Mouse (Mus musculus) lung, postnatal 4 days (tissue): ENCODE measurements at regions not wholly inside any gene's neighbourhood (a gene's known extent, or its start where the extent isn't known, plus 50 kb on each side); places are given as distances from the start of the nearest gene placed in this dataset.

ENCODE experiments used
- DNase-seq, 2 experiments: peaks; one replicate each; pipeline ENCODE4 v3.0.0; 2021

DNA sequence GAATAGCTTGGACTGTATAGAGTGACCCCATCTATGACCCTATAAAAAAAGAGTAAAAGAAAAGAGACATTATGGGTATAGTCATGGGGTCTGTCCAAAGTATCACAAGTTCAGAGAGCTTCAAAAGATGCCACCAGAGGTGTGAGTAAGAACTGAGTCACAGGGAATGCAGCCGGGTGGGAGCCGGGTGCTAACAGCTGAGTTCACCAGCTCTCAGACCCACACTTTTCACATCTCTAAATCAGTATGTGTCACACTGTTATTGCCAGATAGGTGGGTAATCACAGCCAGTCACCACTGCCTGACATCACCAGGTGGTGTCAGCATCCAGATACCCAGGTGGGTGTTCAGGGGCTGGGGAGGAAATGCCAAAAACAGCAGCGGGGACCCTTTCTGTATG lies 81.1 kb upstream of the Spred2 start:
- no peak for DNase-seq

DNA sequence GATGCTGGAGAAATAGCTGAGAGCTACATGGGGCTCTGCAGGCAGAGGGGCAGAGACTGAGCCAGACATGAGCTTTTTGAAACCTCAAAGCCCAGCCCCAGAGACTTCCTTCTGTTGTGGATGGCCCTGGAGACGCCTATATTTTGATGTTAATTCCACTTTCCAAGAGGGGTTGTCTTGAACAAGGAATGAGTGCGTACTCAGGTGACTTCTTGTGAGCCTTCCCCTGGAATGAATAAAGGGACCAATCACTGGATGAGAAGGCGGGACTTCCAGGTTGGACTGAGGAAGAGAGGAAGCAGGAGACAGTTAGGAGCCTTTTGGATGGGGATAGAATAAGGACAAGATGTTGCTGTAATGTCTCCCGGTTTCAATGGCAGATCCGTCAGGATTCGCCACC lies 76.3 kb upstream of the Spred2 start:
- DNase-seq: no peak

GRCm38 (mm10) chr11:19848412-19848811 lies 75.8 kb upstream of the Spred2 start:
- DNase-seq: no peak

DNA sequence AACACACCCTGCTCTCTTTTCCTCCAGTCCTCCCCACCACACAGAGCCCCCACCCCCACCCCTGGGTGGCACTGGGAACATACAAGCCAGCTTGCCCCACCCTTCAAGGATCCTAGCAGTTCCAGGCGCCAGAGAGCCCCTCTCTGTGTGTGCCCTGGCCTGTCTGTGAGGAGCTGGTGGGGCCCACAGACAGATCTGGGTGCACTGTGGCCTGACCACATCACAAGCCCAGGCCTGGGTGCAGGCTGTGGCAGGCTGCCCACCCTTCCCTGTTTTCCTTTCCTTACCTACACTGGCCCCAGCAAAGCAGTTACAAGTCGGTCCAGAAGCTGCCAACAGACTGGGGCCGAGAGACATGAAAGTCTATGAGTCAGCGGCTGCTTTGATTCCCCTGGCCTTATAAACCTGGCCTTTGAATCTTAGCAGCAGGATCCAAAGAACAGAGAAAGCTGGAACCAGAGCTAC lies 74.8 kb upstream of the Spred2 start:
- no peak for DNase-seq

GRCm38 (mm10) chr11:19849844-19850420 lies 74.2 kb upstream of the Spred2 start:
- DNase-seq: no peak

GRCm38 (mm10) chr11:19851022-19851615 lies 73.1 kb upstream of the Spred2 start:
- no peak for DNase-seq

DNA sequence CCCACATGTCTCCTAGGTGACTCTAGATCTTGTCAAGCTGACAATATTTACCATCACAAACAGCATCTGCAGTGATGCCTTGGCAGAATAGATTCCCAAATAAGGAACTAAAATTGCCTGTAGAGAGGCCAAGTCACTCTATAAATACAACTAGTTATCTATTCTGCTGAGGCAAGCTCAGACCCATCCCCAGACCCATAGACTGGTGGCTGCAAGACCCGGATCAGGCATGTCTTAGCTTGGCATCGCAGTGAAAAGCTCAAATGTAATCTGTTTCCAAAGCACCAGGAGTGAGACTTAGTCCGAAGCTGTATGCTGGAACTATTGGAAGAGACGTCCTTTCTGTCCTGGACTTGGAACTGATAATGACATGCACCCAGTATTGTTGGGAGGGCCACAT lies 62.6 kb upstream of the Spred2 start:
- no peak for DNase-seq

GRCm38 (mm10) chr11:19863327-19863726 lies 60.8 kb upstream of the Spred2 start:
- no peak for DNase-seq

GRCm38 (mm10) chr11:19866262-19866661 lies 57.9 kb upstream of the Spred2 start:
- no peak for DNase-seq

DNA sequence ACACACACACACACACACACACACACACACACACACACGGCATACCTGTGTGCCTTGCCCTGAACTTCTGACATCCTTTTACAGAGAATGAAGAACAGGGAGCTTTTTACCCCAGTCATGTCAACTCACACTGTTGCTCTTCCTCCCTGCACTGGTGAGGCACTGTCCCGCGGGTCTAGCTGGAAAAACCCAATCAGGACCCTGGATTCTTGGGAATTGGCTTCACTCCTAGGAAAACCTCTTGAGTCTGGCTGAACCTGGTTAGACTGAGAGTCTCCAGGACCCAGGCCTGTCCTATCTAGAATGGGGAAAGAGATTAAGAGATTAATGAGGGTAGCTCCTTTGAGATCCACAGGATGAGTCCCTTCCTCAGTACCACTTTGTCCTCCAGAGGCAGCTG lies 54.5 kb upstream of the Spred2 start:
- no peak for DNase-seq

- DNase-seq: no peak
These were observed 54.0 kb upstream of the Spred2 start for GRCm38 (mm10) chr11:19870136-19870535.

- no peak for DNase-seq
These were observed 50.4 kb upstream of the Spred2 start for GRCm38 (mm10) chr11:19873796-19874195.
